Mouse (Mus musculus) MEL (cell line): ENCODE data around the gene Gm12169. TPM values are rescaled to one million over a fixed set of nuclear protein-coding genes. Genes with fewer than 3 reads are reported as not detected.

Experiments used
- DNase-seq: peaks from one replicate; pipeline ENCODE4 v3.0.0; 2011; ENCODE audit warnings: low read depth, low spot score
- H3K27ac ChIP-seq: 2 replicates; pipeline ENCODE4 v1.5.1; 2012; ENCODE audit warnings: low read depth, mild to moderate bottlenecking, control low read depth, low read length, moderate library complexity; ENCODE audit not compliant: control insufficient read depth
- H3K27me3 ChIP-seq, 2 experiments: fragments of 150-350 bp in 1 of 2; sonication (generic) in 1 of 2; 2 replicates each; pipeline ENCODE4 v1.6.1; 2012; ENCODE audit warnings: low read length in 2 of 2, mild to moderate bottlenecking in 2 of 2, improper control_type of control experiment in 1 of 2, moderate library complexity in 1 of 2; ENCODE audit not compliant: insufficient read depth in 2 of 2, control insufficient read depth in 1 of 2
- H3K36me3 ChIP-seq, 2 experiments: 2 replicates each; pipeline ENCODE4 v1.6.1; 2012 to 2014; ENCODE audit warnings: low read length in 2 of 2, improper control_type of control experiment in 1 of 2, inconsistent platforms in 1 of 2, mild to moderate bottlenecking in 1 of 2; ENCODE audit not compliant: insufficient read depth in 2 of 2, control insufficient read depth in 1 of 2
- H3K4me1 ChIP-seq, 2 experiments: fragments of 150-350 bp in 1 of 2; sonication (generic) in 1 of 2; 2 replicates each; pipeline ENCODE4 v1.6.1; 2012; ENCODE audit warnings: low read length in 2 of 2, improper control_type of control experiment in 1 of 2, mild to moderate bottlenecking in 1 of 2; ENCODE audit not compliant: insufficient read depth in 2 of 2, control insufficient read depth in 1 of 2
- H3K4me3 ChIP-seq, 2 experiments: fragments of 150-350 bp in 1 of 2; sonication (generic) in 1 of 2; 2 replicates each; pipeline ENCODE4 v1.5.1; 2012; ENCODE audit warnings: low read depth in 2 of 2, low read length in 2 of 2, mild to moderate bottlenecking in 2 of 2, moderate library complexity in 2 of 2, control low read depth in 1 of 2, improper control_type of control experiment in 1 of 2; ENCODE audit not compliant: control insufficient read depth in 1 of 2, insufficient read depth in 1 of 2
- H3K79me2 ChIP-seq: 2 replicates; pipeline ENCODE4 v1.6.1; 2012; ENCODE audit warnings: mild to moderate bottlenecking, low read length, moderate library complexity; ENCODE audit not compliant: control insufficient read depth, poor library complexity, insufficient read depth
- H3K9ac ChIP-seq: 2 replicates; pipeline ENCODE4 v1.6.1; 2012; ENCODE audit warnings: low read depth, mild to moderate bottlenecking, control low read depth, low read length, moderate library complexity; ENCODE audit not compliant: control insufficient read depth, poor library complexity, severe bottlenecking
- H3K9me3 ChIP-seq: fragments of 150-350 bp; sonication (generic); replicated peaks from 2 replicates; pipeline ENCODE4 v1.6.1; 2012; ENCODE audit warnings: mild to moderate bottlenecking, low read length, improper control_type of control experiment, moderate library complexity; ENCODE audit not compliant: insufficient read depth
- KAT2A ChIP-seq: conservative IDR thresholded peaks from 2 replicates; pipeline ENCODE4 v1.6.1; 2012; ENCODE audit warnings: low read depth, low read length, improper control_type of control experiment, inconsistent platforms
- MXI1 ChIP-seq: IDR thresholded peaks from 2 replicates; pipeline ENCODE4 v1.6.1; 2011; ENCODE audit warnings: mild to moderate bottlenecking, low read depth, low read length, improper control_type of control experiment
- POLR2AphosphoS5 ChIP-seq: IDR thresholded peaks from 2 replicates; pipeline ENCODE4 v1.6.1; 2012; ENCODE audit warnings: low read depth, borderline replicate concordance, mild to moderate bottlenecking, inconsistent platforms, low read length, moderate library complexity, mixed read lengths
- UBTF ChIP-seq: IDR thresholded peaks from 2 replicates; pipeline ENCODE4 v1.6.1; 2012; ENCODE audit warnings: low read depth, mild to moderate bottlenecking, inconsistent platforms, low read length, improper control_type of control experiment, moderate library complexity, borderline replicate concordance; ENCODE audit not compliant: insufficient read depth
- ZKSCAN1 ChIP-seq: IDR thresholded peaks from 2 replicates; pipeline ENCODE4 v1.6.1; 2012; ENCODE audit warnings: low read depth, mild to moderate bottlenecking, inconsistent platforms, low read length, improper control_type of control experiment, moderate library complexity
- ZMIZ1 ChIP-seq: IDR thresholded peaks from 2 replicates; pipeline ENCODE4 v1.6.1; 2012; ENCODE audit warnings: low read depth, mild to moderate bottlenecking, inconsistent platforms, low read length, improper control_type of control experiment, moderate library complexity
- polyA plus RNA-seq, 2 experiments: library from polyadenylated mRNA; stranded (reverse) in 1 of 2; unstranded in 1 of 2; fragments of >175 nt in 1 of 2; fragments of >200 nt in 1 of 2; gene quantifications; 2 replicates each; pipeline versions ENCODE4 v1.2.1 to v1.2.4; 2012; ENCODE audit warnings: low replicate concordance in 2 of 2, low read depth in 1 of 2; ENCODE audit not compliant: insufficient read length in 2 of 2, insufficient read depth in 1 of 2, missing spikeins in 1 of 2
- total RNA-seq: library from RNA; depleted of rRNA; stranded (reverse); fragments of 300-350 nt; gene quantifications from 2 replicates; pipeline ENCODE4 v1.2.3, GENCODE M21; 2012; rRNA removed

The Gm12169 gene
- total and polyA plus RNA-seq, 3 experiments = not detected

DNA sequence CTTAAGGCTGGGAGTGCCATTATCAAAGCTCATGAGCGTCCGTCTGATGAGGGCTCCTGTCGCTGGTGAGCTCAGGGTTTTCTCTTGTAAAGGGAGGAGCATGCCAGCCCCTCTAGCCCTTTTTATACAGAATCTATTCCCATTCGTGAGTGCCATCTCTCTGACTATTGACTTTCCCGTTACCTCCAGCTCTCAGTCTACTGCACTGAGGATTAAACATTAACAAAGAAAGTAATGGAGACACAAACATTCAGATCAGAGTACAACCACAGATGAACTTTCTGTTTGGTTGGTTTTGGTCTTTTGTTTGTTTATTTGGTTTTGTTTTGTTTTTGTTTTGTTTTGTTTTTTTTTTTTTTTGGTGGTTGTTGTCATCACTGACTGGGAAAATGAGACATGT is 58.7 kb downstream of the Gm12169 start:
- TF ChIP-seq POLR2AphosphoS5 (no peak), ZMIZ1 (no peak), ZKSCAN1 (no peak), MXI1 (no peak), KAT2A (no peak), UBTF (no peak)
- H3K9ac ChIP-seq = no peak overlapping the region

More for the DNA sequence above, 58.7 kb downstream of the Gm12169 start:
- Histone ChIP-seq H3K27ac (no peak overlapping the region), H3K27me3 (0 out of 4 replicates have a peak, but pooled peaks cover 0 to 1% of the 10 kb centered on the region in 2 experiments), H3K9me3 (no peaks in the 10 kb centered on the region), H3K36me3 (no peaks in the 10 kb centered on the region), H3K4me1 (no peaks in the 10 kb centered on the region), H3K4me3 (no peak overlapping the region), H3K79me2 (no peaks in the 10 kb centered on the region)
- DNase-seq = no peak

Other genes starting within 250 kb of the Gm12169 start
- 9.9 and 13.7 TPM in 2 replicates for gene Cyfip2, start 211.4 kb upstream of the Gm12169 start, total RNA-seq
- 10 to 100 TPM; 18.9 to 31.8 TPM for gene Cyfip2, start 211.4 kb upstream of the Gm12169 start, polyA plus RNA-seq
- gene Itk, start 134.7 kb upstream of the Gm12169 start, total RNA-seq = not detected in 2 replicates
- not detected for gene Itk, start 134.7 kb upstream of the Gm12169 start, polyA plus RNA-seq
- not detected in 2 replicates for gene Fam71b, start 127.7 kb upstream of the Gm12169 start, total RNA-seq
- gene Fam71b, start 127.7 kb upstream of the Gm12169 start, polyA plus RNA-seq = not detected
- gene Med7, start 87.3 kb upstream of the Gm12169 start, total RNA-seq = 50.6 and 57.8 TPM in 2 replicates
- gene Med7, start 87.3 kb upstream of the Gm12169 start, polyA plus RNA-seq = 10 to 100 TPM in 1 of 2 experiments, not detected in 1; 56.5 TPM
- gene Havcr2, start 69.3 kb upstream of the Gm12169 start, total RNA-seq = 1.7 and 2.1 TPM in 2 replicates
- 1 to 10 TPM in 1 of 2 experiments, not detected in 1; 1.3 TPM for gene Havcr2, start 69.3 kb upstream of the Gm12169 start, polyA plus RNA-seq
- gene BC053393, start 47.3 kb downstream of the Gm12169 start, total RNA-seq = not detected in 2 replicates
- not detected for gene BC053393, start 47.3 kb downstream of the Gm12169 start, polyA plus RNA-seq
- gene Dppa1, start 105.0 kb downstream of the Gm12169 start, total RNA-seq = not detected in 2 replicates
- gene Dppa1, start 105.0 kb downstream of the Gm12169 start, polyA plus RNA-seq = not detected
- gene Timd2, start 182.8 kb downstream of the Gm12169 start, total RNA-seq = not detected in 2 replicates
- not detected for gene Timd2, start 182.8 kb downstream of the Gm12169 start, polyA plus RNA-seq
- not detected in 2 replicates for gene Havcr1, start 210.9 kb downstream of the Gm12169 start, total RNA-seq
- gene Havcr1, start 210.9 kb downstream of the Gm12169 start, polyA plus RNA-seq = not detected